In genomic region chr14:11663661-11664215, GRCm38 (mm10) we compare ENCODE assay signal across 19 mouse cellular contexts.
DNase-seq lines count a peak whose midpoint lies in the region; ATAC-seq and TF ChIP-seq lines count a peak whose summit lies in the region.
"Had no signal": no experiment of that assay in that cellular context is flagged by ENCODE, and none has a peak within 500 bp of the region (broad histone marks: within the 10 kb centered on the region; RNA-seq: fewer than 3 reads in every experiment).

No protein-coding gene starts in this region.

- H3K27me3 ChIP-seq in neural tube, embryonic 13.5 days, result no peaks in the 10 kb centered on the region
- H3K27me3 ChIP-seq in midbrain, embryonic 14.5 days (ENCODE audit: control insufficient read depth, insufficient read depth, low read length), result no peaks in the 10 kb centered on the region
- H3K27me3 ChIP-seq in thymus, adult 2 months (ENCODE audit: control insufficient read depth, insufficient read depth, low read length), result no peaks in the 10 kb centered on the region
- H3K27me3 ChIP-seq: megakaryocyte, embryonic 14.5 days; Patski had no signal

- no peaks in the 10 kb centered on the region for H3K36me3 ChIP-seq in neural tube, embryonic 13.5 days
- H3K36me3 ChIP-seq in midbrain, embryonic 14.5 days (ENCODE audit: control insufficient read depth, insufficient read depth, low read length), result no peaks in the 10 kb centered on the region
- no peaks in the 10 kb centered on the region for H3K36me3 ChIP-seq in thymus, adult 2 months (ENCODE audit: control insufficient read depth, insufficient read depth, low read length)

- H3K27ac ChIP-seq in gastrocnemius, adult 2 months, result peak overlapping the region; percentile 73
- no peak overlapping the region for H3K27ac ChIP-seq in neural tube, embryonic 13.5 days (replicated peaks)
- H3K27ac ChIP-seq in midbrain, embryonic 14.5 days (replicated peaks; ENCODE audit: low read depth, low read length), result no peak overlapping the region
- no peak overlapping the region for H3K27ac ChIP-seq in thymus, adult 2 months (ENCODE audit: control insufficient read depth, insufficient read depth, low read length)

- H3K4me3 ChIP-seq in gastrocnemius, adult 2 months, result peak overlapping the region; percentile 59
- no peak overlapping the region for H3K4me3 ChIP-seq in neural tube, embryonic 13.5 days
- H3K4me3 ChIP-seq in midbrain, embryonic 14.5 days (replicated peaks; ENCODE audit: low read depth, low read length), result no peak overlapping the region
- H3K4me3 ChIP-seq in thymus, adult 2 months (ENCODE audit: control insufficient read depth, insufficient read depth, low read length), result no peak overlapping the region
- H3K4me3 ChIP-seq: megakaryocyte, embryonic 14.5 days; myocyte had no signal

- peaks cover 35% of the 10 kb centered on the region for H3K4me1 ChIP-seq in neural tube, embryonic 13.5 days (replicated peaks)
- peaks cover 33% of the 10 kb centered on the region for H3K4me1 ChIP-seq in midbrain, embryonic 14.5 days (ENCODE audit: control insufficient read depth, insufficient read depth, low read length)
- no peaks in the 10 kb centered on the region for H3K4me1 ChIP-seq in thymus, adult 2 months (replicated peaks; ENCODE audit: control insufficient read depth, insufficient read depth, low read length)
- H3K4me1 ChIP-seq: megakaryocyte, embryonic 14.5 days had no signal

- no peak for TF ChIP-seq CTCF in gastrocnemius, adult 2 months (IDR thresholded peaks at IDR 0.05)
- TF ChIP-seq CTCF in thymus, adult 2 months (IDR thresholded peaks at IDR 0.05; ENCODE audit: borderline replicate concordance, control insufficient read depth, extremely low read depth, insufficient read depth, low read length, poor library complexity), result no peak

- 11% methylated on average over 11 of the region's 11 CpGs for WGBS in neural tube, embryonic 13.5 days
- 6% methylated on average over 11 of the region's 11 CpGs for WGBS in midbrain, embryonic 14.5 days
- 56% methylated on average over 11 of the region's 11 CpGs for WGBS in thymus, adult 2 months

- intact Hi-C loops in gastrocnemius, adult 2 months (cut with DNase I), result no loop called here

- H3K9ac ChIP-seq in neural tube, embryonic 13.5 days, result no peak overlapping the region
- no peak overlapping the region; the same call in 1 of the 2 replicates for H3K9ac ChIP-seq in midbrain, embryonic 14.5 days (replicated peaks; ENCODE audit: low read length)

- TF ChIP-seq POLR2A in thymus, adult 2 months (IDR thresholded peaks at IDR 0.05; ENCODE audit: control insufficient read depth, extremely low read depth, insufficient read depth, low read length, poor library complexity), result no peak

- no peaks in the 10 kb centered on the region for H3K9me3 ChIP-seq in neural tube, embryonic 13.5 days
- no peaks in the 10 kb centered on the region for H3K9me3 ChIP-seq in midbrain, embryonic 14.5 days (ENCODE audit: control insufficient read depth, low read length)

- no peak for ATAC-seq in neural tube, embryonic 13.5 days (ENCODE audit: low read depth)
- ATAC-seq in midbrain, embryonic 14.5 days (ENCODE audit: low FRiP score, low TSS enrichment), result no peak
- ATAC-seq: Patski had no signal

- 0 out of 2 replicates have a peak overlapping the region, but pooled peaks have one; percentile 11 for H3K4me2 ChIP-seq in neural tube, embryonic 13.5 days
- H3K4me2 ChIP-seq in midbrain, embryonic 14.5 days (ENCODE audit: low read length), result peak overlapping the region; percentile 6

- DNase-seq in gastrocnemius, adult 2 months, result no peak
- DNase-seq in gastrocnemius, adult 18-20 months (ENCODE audit: low spot score), result no peak
- DNase-seq in neural tube, embryonic 10.5 days (ENCODE audit: extremely low spot score, low spot score), result no peak
- DNase-seq in midbrain, embryonic 14.5 days, result peak; percentile 73
- DNase-seq in retina, postnatal 7 days (ENCODE audit: low read depth, low spot score), result peak; percentile 35
- DNase-seq in thymus, adult 2 months, result no peak
- DNase-seq in kidney, postnatal 4 days, result no peak
- DNase-seq: adrenal gland, postnatal 14 days; cerebellum, adult 11 months; cerebellum, postnatal 25 days; heart, postnatal 4 days; kidney, adult 9 months; kidney, postnatal 25 days; lung, adult 2 months; thymus, postnatal 4 days had no signal

Comparison
In these comparisons a context has a peak if more than half of its experiments do, and no peak if none do; other contexts are left out.
1. DNase-seq: peak in midbrain, embryonic 14.5 days (single experiment) and retina, postnatal 7 days (single experiment); none in gastrocnemius, adult 2 months (single experiment), gastrocnemius, adult 18-20 months (single experiment), neural tube, embryonic 10.5 days (single experiment), thymus, adult 2 months (single experiment) and kidney, postnatal 4 days (0 of 2).